Mouse (Mus musculus): Measurements from ENCODE around the gene Vmn1r23.
"Not testable (repeated sequence)": the region's sequence is repeated elsewhere in the genome, so short reads cannot be mapped to it uniquely, and the experiment has no call there.

Gene Vmn1r23
- long read RNA-seq, experiment 1: 0 reads
- long read RNA-seq, experiment 2: 0 reads

DNA sequence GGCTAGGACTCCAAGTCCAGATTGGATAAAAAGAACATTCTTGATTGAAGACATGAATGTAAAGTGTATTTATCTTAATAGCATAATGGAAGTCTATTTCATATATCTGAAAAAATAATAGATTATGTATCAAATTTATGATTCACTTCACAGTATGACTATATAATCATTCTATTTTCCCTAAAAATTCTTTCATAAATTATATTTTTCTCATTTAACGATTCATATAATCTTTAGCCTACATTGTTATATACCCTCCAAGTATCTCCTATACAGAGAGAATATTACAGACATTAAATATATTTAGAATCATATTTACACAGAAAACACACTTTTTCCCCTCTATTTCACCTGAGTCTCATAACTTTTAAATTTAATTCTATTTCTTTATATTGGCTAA lies at the start of gene Vmn1r23:
TSS of gene Vmn1r23 (minus strand) at position 101 of the 400 bp plus-strand sequence.
- intact Hi-C loops (cut with DNase I): no loop called here

DNA sequence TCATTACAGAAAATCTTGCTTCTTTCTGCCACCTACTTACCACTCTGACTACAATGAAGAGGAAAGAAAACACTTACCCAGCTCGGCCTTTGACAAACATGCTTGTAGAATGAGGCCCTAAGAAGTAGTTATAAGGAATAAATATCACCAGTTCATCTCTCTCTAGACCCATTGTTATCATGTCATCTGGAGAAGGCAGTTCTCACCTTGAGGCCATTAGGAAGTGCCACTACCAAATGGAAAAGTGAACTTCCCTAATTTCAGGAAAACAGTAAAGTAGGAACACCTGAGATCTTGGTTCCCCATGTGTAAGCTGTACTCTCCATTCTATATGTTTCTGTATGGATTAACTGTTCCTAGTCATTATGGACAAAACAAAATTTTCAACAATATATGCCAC lies 34.8 kb upstream of the Vmn1r23 start, which contains the start of gene Vmn1r24:
TSS of gene Vmn1r24 (minus strand) at position 101 of the 400 bp plus-strand sequence.
- intact Hi-C loops (cut with DNase I): not testable (repeated sequence)

- intact Hi-C loops (cut with DNase I): no loop called here
Observed at GRCm38 (mm10) chr6:57907928-57908327, 18.7 kb downstream of the Vmn1r23 start, which contains the start of gene Vmn1r22. Gene Vmn1r22, minus strand, starts transcription at chr6:57908028.

Measured in adrenal gland (tissue).